Mouse (Mus musculus) gastrocnemius, postnatal 14 days (tissue): ENCODE data around the gene Usf2. TPM values are rescaled to one million over a fixed set of nuclear protein-coding genes. Genes with fewer than 3 reads are reported as not detected.

ENCODE experiments used
- DNase-seq: peaks from one replicate; pipeline ENCODE4 v3.0.0; 2021; ENCODE audit warnings: mixed read lengths
- intact Hi-C: fragments of 180-260 bp; cut with DNase I; formaldehyde crosslinking; loops from one replicate; pipeline ENCODE4 v1.15.1; 2025; ENCODE audit warnings: low total_unique reads
- long read RNA-seq, 2 experiments: library from polyadenylated mRNA; stranded (forward); transcript quantifications; one replicate each; pipeline ENCODE4 v2.0.0; 2021
- total RNA-seq, 2 experiments: library from RNA; stranded (reverse); gene quantifications; 2 replicates each; pipeline ENCODE4 v1.2.3; 2021

Usf2 gene
- total RNA-seq, result 10 to 100 TPM; 68.9 to 70.5 TPM
- long read RNA-seq, experiment 1, partial matches to known transcripts, result 7 of 13 reads
- long read RNA-seq, experiment 1, other reads (novel, unspliced or antisense), result 2 of 13 reads
- long read RNA-seq, experiment 2, transcript Usf2-201 (10 exons, 2,419 nt), result major isoform, 8 of 20 reads
- long read RNA-seq, experiment 2, partial matches to known transcripts, result 3 of 20 reads
- long read RNA-seq, experiment 2, other reads (novel, unspliced or antisense), result 5 of 20 reads

DNA sequence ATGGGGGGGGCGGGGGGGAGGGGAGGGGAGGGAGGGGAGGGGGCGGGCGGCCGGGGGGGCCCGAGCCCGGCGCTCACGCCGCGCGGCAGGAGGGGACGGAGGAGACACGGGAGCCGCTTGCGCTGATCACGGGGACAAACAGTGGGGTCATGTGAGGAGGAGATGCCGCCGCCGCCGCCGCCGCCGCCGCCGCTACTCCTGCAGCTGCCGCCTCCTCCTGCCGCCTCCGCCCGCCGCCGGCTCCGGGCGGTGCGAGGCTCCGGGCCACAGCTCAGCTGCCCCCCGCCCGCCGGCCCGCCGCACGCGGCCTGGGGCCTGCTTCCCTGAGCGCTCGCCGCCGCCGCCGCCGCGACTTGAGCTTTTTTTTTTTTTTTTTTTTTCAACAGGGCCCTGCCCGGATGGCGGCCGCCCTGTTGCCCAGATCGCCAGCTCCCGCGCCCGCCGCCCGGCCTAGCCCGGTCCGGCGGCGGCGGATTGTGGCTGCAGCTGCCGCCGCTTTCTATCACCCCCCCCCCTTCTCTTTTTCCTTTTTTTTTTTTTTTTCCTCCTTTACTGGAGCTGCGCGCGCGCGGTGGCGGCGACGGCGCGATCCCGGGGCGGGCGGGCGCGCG is at the start of gene Usf2:
TSS of gene Usf2 (minus strand) at position 48 of the 611 bp plus-strand sequence.
- intact Hi-C loops, result no loop called here
- DNase-seq, result peak; percentile 88

DNA sequence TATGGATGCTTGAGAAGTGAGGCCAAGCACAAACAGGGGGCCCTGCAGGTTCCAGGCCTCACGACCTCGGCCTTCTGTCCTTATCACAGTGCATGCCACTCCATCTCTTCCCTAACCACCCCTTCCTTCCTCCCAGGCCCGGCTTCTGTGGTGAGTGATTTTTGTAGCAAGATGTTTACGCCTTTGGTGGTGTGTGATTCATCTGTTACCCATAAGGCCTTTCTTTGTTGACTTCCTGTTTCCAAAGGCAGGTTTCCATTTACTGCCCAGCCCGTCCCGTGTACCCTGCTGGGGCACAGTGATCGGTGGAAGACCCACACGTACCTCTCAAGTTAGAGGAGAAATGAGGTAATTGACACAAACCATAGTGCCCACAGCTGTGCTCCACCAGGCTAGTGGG is 46.0 kb upstream of the Usf2 start:
- intact Hi-C loops, result no loop called here
- no peak for DNase-seq

DNA sequence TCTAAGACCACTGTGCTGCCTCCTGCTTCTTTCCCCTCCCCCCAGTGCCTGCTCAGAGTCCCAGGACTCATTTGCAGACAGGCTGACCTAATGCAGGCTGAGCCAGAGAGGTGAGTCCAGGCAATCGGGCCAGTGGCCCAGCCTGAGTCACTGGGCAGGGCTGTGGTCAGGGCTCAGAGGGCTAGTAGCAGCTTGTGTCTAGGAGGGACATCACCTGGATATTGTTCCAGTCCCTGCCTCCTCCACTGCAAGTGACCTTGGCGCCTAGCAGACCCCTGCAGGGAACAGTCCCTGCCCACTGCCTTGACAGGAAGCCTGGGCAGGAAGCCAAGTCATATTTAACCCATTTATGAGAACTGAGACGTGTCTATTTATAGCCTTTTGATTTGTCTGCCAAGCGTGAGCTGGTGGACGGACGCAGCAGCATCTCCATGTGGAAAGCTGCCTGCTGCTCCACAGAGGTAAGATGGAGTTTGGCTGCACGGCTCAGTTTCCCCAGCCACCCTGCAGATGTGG is 44.0 kb upstream of the Usf2 start:
- intact Hi-C loops, result no loop called here
- peak; percentile 64 for DNase-seq

DNA sequence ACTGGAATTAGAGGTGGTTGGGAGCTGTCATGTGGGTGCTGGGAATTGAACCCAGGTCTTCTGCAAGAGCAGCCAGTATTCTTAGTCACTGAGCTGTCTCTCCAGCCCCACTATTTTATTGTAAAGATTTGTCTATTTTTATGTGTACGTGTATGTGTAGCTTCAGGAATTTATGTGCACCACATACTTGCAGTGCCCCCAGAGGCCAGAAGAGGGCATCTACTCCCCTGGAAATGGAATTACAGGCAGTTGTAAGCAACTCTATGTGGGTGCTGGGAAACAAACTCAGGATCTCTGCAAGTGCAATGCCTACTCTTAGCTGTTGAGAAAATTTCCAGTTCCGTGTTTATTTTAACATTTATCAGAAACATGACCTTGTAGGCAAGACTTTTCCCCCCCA is 39.9 kb upstream of the Usf2 start:
- intact Hi-C loops, result no loop called here

DNA sequence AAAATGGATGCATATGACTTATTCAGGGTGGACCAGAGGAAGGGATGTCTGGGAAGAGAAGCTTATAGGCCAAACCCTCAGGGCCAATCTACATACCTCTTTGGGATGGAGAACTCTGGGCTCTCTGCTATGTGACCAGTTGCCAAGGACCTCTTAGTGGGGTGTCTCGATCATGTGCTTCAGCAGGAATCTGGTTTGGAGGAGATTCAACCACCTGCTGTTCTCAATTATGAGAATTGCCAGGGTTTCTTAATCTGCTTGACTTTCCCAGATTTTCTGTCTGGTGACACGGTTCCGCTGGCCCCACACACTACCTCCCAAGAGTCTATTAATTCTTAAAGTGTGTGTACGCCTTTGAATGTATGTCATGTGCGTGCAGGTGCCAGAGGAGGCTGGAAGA is 37.4 kb upstream of the Usf2 start:
- no peak for DNase-seq
- intact Hi-C loops, result no loop called here

More for the DNA sequence above, 39.9 kb upstream of the Usf2 start:
- DNase-seq, result no peak

DNA sequence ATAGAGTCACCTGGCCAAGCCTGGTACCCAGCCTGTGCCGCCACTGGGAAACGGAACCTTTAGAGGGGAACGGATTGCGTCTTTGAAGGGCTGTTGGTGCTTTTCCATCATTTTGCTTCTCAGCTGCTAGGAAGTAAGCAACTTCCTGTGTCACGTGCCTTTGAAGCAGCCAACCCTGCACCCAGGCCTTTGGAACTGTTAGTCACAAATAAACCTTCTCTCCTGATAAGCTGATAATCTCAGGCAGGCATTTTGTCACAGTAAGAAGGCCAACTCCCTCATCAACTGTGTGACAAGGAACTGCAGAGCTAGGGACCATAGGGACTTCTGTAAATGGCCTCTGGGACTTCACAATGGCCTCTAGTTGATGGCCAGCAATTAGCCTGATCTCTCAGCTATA is 35.5 kb upstream of the Usf2 start:
- intact Hi-C loops, result no loop called here
- DNase-seq, result no peak

DNA sequence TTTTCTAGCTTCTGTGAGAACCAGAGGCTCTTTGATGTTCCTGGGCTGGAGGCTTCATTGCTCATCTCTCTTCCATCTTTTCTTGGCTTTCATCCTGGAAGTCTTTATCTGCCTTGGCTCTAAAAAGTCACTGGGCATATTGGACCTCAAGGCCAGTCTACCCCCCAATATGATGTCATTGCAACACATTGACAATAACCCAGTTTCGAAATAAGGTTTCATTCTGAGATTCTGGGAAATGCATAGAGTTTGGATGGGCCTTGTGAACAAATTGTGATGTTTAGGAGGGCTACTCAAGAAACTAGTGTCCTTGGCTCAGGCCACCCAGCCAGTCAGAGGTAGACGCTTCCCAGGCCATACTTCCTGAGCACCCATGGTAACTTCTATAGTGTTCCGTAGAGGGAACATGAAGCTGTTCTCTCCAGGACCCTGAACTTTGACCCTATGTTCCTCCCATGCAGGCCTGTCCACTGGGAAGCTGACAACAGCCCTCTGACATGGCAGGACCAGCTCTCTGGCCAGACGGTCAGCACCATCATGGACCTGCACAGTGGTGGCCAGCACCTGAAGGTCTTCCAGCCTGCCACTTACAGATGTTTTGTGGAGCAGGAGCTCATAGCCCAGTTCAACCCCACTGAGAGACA is 32.0 kb upstream of the Usf2 start:
- intact Hi-C loops, result no loop called here
- DNase-seq, result no peak

DNA sequence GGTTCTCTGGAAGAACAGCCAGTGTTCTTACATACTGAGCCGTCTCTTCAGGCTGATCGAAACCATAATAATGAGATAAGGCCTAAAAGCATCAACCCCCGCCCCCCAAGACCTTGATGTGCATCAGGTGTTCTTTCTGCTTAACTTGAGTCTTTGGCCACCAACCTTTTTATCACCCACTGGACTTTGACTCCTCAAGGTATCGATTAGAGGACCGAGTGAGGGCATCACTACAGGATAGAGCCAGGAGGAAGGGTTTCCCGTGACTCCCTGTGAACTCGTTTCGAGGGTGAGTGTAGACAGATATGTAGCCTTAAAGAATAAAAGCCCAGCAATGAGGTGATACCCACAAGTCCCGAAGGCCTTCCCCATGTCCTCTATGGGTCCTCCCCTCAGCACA is 28.8 kb upstream of the Usf2 start:
- intact Hi-C loops, result no loop called here
- no peak for DNase-seq

DNA sequence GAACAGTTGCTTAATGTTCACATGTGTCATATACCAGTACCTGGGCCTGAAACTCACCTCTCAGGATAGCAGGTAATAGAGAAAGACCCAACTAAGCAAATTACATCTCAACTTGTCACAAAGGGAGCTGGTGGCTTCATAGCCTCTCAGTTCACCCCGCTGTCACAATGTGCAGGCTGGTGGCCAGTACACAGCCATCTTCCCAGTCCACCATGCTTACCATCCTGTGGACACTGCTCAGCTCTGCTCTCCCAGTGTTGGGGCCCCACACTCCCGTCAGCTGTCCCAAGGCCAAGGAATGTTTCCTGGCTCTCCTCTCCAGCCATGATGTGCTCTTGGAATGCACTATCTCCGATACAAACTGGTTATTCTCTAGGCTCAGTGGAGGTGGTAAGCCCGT is 25.1 kb upstream of the Usf2 start:
- intact Hi-C loops, result no loop called here
- no peak for DNase-seq

DNA sequence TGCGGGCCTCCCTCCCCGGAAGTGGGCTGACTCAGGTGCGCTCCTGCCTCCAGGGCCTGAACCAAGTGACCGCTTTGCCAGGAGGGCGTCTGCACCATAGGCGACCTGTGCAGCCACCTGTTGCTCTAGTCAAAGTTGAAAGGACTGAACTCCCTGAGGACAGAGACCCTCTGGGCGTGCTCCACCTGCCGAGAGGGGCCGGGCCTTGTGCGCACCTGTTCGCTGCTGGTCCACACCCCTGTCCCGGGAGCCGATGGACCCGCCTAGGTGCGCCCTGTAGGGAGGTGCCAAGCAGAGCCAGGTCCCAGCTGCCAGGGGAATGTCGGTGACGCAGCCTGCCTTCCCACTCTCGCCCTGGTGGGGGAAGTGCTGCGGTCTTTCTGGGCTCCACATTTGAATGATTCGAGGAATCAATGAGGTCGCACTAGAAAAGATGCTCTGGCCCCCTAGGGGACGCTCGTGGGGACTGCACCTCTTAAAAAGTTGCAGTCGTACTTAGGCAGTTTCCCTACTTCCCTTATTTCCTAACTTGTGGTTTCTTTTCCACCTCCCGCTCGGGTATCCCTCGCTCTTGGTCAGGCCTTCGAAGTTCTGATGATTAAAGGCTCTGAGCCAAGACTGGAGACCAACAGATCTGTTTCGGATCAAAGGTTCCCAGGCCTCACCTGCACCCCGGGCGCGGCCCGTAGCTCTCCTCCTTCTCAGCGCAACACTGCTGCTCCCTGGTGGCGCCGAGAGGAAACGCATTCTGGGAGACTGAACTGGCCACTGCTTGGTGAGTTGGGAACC is 17.1 kb upstream of the Usf2 start, which contains the start of gene Fam187b:
TSS of gene Fam187b (plus strand) at position 290 of the 789 bp plus-strand sequence.
- peak; percentile 87 for DNase-seq
- intact Hi-C loops, result loop anchor here (10.0 kb wide), 1 partner anchor 99 kb away; no protein-coding TSS in a partner anchor

DNA sequence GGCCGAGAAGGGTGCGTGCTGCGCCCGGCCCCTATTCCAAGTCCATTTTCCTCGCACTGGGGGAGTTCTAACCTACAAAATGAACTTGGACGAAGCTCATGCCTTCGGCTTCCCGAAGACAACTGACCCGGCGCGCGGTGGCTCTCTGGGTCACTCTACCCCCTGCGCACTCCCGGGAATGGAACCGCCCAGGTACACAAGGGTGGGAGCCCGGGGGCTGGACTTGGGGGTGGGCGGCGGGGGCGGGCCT is 16.6 kb upstream of the Usf2 start, which contains the start of gene Lsr:
TSS of gene Lsr (minus strand) at position 214 of the 250 bp plus-strand sequence.
- no peak for DNase-seq
- intact Hi-C loops, result loop anchor here (10.0 kb wide), 1 partner anchor 98 kb away; no protein-coding TSS in a partner anchor

DNA sequence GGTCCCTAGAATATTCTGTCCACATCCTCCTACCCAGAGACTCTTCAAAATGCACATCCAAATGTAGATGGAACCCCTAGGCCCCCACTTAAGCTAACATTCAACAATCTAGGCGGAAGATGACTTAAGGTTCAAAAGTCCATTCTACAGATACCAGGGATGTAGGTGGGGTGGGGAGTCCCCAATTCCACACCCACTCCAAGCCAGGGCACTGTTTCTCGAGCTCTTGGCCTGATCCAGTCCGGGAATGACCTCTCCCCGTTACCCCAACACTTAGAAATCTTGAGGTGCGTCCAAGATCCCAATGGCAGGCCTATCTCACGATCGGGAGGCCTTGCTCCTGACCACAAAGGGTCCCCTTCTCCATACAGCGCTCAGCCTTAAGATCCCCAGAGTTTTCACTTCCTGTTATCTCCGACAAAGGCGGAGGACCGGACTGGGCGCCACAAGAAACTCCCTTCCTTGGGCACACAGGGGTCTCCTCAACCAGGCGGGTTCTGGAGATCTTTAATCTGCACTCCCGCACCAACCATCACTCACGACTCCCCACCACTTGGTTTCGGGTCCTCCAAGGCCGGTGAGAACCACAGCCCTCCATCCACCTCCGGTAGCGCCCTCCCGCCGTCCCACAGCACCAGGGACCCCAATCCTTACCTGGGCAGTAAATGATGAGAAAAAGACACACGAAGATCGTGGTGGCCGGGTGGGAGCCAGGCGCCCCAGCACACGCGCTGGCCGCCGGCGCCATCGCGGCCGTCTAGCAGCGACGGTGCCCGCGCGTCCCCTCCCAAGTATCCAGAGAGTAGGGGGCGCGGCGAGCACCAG is 16.0 kb upstream of the Usf2 start:
- DNase-seq, result no peak
- intact Hi-C loops, result loop anchor here (10.0 kb wide), 1 partner anchor 98 kb away; no protein-coding TSS in a partner anchor

DNA sequence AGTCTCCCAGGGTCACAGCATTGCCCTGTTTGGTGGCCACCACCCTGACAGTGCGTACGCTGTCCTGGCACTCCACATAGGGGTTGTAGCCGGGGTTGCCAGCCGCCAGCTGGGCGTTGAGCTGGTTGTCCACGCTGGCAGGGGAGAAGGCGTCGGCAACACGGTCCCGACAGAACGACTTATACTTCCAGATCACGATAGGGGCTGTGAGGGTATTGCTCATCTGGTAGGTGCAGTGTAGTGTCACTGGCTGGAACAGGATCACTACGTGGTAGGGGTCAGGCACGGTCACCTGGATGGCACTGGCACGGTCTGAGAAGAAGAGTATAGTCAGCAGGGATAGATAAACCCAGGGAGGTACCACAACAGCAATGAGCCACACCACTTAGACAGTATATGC is 15.3 kb upstream of the Usf2 start:
- intact Hi-C loops, result loop anchor here (10.0 kb wide), 1 partner anchor 97 kb away; no protein-coding TSS in a partner anchor
- DNase-seq, result no peak

DNA sequence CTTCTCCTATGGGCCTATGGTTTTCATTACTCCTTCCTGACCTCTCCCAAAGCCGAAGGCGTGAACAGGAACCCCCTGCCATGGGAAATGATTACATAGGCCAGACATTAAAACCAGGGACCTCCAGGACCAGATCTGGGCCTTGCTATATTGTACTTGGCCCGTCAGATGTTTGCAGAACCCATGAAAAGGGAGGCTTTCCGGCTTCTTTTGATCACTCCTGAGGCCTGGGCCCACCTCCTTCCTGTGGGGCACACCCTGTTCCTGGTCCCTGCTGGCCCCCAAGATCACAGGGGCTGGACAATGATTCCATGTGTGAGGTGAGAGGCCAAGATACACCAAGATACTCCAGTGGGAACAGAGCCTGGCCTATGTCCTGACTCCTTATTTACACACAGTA is 12.6 kb upstream of the Usf2 start:
- DNase-seq, result no peak
- intact Hi-C loops, result no loop called here

DNA sequence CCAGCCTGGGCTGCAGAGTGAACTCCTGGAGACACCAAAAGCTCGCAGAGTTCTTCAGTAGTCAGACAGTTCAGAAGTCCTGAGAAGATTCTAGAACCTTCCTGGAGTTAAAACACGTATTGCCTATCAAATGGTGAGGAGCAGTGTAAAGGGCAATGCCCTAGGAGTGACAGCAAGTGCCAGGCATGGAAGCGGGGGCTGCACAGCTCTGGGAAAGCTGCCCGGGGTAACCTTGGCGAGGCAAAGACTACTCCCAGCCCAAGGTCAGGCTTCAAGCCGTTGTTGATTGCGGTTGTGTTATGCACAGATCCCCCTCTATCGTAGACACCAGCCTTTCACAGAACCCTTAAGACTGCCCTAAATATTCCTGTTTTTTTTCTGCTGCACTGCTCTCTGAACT is 12.0 kb upstream of the Usf2 start:
- no peak for DNase-seq
- intact Hi-C loops, result no loop called here

DNA sequence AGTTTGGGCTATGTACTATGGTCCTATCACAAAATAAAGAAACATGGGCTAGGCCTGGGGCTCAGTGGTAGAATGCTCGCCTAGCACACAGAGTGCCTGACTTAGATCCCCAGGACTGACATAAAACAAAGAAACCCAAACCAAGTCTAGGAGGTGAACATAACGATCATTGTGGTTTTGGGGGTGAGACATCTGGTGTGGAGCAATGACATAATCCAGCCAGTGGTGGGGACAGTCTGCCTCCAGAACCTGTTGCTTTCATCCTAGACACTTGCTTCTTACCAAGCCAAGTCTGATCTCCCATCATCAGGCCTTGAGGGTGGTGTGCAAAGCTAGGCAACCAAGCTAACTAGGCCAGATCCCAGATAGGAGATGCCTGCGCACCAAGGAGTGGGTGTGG is 10.1 kb upstream of the Usf2 start:
- DNase-seq, result no peak
- intact Hi-C loops, result no loop called here

DNA sequence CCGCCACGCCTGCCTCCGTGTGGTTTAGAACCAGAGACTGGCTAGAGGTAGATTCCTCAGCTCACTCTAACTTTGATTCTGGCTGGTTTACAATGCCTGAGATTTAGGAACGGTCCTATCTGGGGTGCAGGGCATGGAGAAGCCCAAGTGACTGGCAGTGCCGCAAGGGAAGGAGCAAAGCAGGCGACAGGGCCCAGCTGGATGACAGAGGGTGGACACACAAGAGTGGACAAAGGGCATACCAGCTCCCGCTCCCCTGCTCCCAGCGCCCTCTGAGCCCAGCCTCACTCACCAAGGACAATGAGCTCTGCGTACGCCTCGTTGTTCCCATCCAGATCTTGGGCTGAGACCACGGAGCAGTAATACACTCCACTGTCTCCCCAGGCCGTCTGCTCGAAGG is 9.1 kb upstream of the Usf2 start:
- intact Hi-C loops, result no loop called here
- no peak for DNase-seq

DNA sequence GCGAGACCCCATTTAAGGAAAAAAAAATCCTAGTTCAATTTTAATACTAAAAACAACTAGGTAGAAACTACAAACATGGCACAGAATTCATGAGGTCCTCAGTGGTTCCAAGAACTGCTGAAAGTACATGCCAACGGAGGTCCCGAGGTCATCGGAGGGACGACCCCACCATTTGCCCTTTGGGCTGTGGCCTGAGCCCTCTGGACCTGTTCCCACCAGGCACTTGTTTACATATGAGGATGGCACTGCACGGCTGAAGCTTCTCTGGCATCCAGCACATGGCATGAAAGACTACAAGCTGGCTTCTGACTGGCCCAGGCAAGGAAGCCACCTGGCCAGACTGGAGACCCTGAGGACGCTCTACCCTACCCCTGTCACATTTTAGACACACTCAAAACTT is 7.8 kb upstream of the Usf2 start:
- intact Hi-C loops, result no loop called here
- no peak for DNase-seq

DNA sequence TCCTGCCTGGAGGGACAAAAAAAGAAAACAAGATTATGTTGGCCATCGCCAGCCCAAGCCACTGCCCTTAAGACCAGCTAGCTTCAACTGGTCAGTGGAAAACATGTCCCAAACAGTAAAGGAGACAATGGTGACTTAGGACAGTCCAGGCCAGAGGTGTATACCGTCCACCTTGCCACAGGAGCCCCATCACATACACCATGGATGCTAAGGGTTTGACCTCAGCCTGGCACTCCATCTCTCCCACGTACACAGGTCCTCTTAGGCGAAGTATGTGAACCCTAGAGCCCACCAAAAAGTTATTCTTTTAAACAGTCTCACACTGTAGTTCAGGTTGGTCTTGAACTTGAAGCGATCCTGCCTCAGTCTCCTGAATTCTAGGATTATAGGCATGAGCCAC is 6.3 kb upstream of the Usf2 start:
- DNase-seq, result no peak
- intact Hi-C loops, result no loop called here
